8 mouse cellular contexts compared by ENCODE assay signal in the genomic region with DNA sequence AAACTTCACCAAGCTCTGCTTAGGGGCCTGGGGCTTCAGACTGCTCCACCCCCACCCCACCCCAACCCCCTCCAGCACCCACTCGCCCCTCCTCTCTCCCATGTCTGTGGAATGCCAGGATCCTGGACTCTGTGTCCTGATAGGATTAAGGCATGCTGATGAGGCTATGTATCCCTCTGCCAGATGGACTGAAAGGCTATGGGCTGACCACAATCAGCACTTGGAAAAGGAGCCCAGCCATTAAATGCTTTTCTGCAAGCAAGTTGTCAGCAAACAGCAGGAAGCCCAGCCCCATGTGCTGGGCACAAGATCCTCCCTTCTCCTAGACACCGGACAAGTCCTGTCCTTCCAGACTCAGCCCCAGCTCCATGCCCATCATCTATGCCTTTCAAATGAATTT.
DNase-seq lines count a peak whose midpoint lies in the region; ATAC-seq lines count a peak whose summit lies in the region.

No protein-coding gene starts in this region.

- H3K4me2 ChIP-seq in forebrain, embryonic 14.5 days (ENCODE audit: low read length): no peak overlapping the region
- no peak overlapping the region for H3K4me2 ChIP-seq in forebrain, embryonic 11.5 days (ENCODE audit: low read depth, low read length, severe bottlenecking)
- no peak overlapping the region for H3K4me2 ChIP-seq in heart, embryonic 13.5 days

- H3K27me3 ChIP-seq in forebrain, embryonic 14.5 days (replicated peaks; ENCODE audit: control insufficient read depth, insufficient read depth, low read length): no peaks in the 10 kb centered on the region
- H3K27me3 ChIP-seq in forebrain, embryonic 11.5 days (ENCODE audit: control insufficient read depth, insufficient read depth, low read length): no peaks in the 10 kb centered on the region
- H3K27me3 ChIP-seq in heart, embryonic 13.5 days (replicated peaks): no peaks in the 10 kb centered on the region

- peak; percentile 40 for DNase-seq in forebrain, embryonic 14.5 days (ENCODE audit: low spot score)
- no peak for DNase-seq in forebrain, embryonic 11.5 days (ENCODE audit: low spot score)
- peak; percentile 9 for DNase-seq in 3T3-L1 (ENCODE audit: low read depth, low spot score)
- peak; percentile 15 for DNase-seq in lung, postnatal 14 days
- no peak for DNase-seq in c-Kit-positive CD71-positive TER-119-positive erythroid progenitor cells, embryonic 14.5 days (ENCODE audit: low spot score)
- DNase-seq in adrenal gland, postnatal 14 days: no peak

- ATAC-seq in forebrain, embryonic 14.5 days: peak; percentile 38; the same call in 1 of the 2 replicates
- ATAC-seq in forebrain, embryonic 11.5 days (replicated peaks; ENCODE audit: low FRiP score): no peak
- no peak for ATAC-seq in heart, embryonic 13.5 days (ENCODE audit: extremely low read depth, insufficient number of reproducible peaks, low FRiP score, low TSS enrichment)
- ATAC-seq in erythroid progenitor cell, adult 5-6 weeks (replicated peaks; ENCODE audit: low FRiP score, poor library complexity, severe bottlenecking): no peak

- H3K36me3 ChIP-seq in forebrain, embryonic 14.5 days (ENCODE audit: control insufficient read depth, insufficient read depth, low read length): no peaks in the 10 kb centered on the region
- no peaks in the 10 kb centered on the region for H3K36me3 ChIP-seq in forebrain, embryonic 11.5 days (ENCODE audit: control insufficient read depth, insufficient read depth, low read length)
- H3K36me3 ChIP-seq in heart, embryonic 13.5 days: no peaks in the 10 kb centered on the region

- no peak overlapping the region for H3K27ac ChIP-seq in forebrain, embryonic 14.5 days (ENCODE audit: low read depth, low read length)
- H3K27ac ChIP-seq in forebrain, embryonic 11.5 days (ENCODE audit: low read depth, low read length): no peak overlapping the region
- H3K27ac ChIP-seq in heart, embryonic 13.5 days (replicated peaks): peak overlapping the region; percentile 85

- 18% methylated on average over 2 of the region's 2 CpGs for WGBS in forebrain, embryonic 14.5 days
- WGBS in forebrain, embryonic 11.5 days: 20% methylated on average over 2 of the region's 2 CpGs
- 25% methylated on average over 2 of the region's 2 CpGs for WGBS in heart, embryonic 13.5 days

- H3K9me3 ChIP-seq in forebrain, embryonic 14.5 days (replicated peaks; ENCODE audit: control insufficient read depth, low read length): no peaks in the 10 kb centered on the region
- no peaks in the 10 kb centered on the region for H3K9me3 ChIP-seq in forebrain, embryonic 11.5 days (ENCODE audit: control insufficient read depth, low read length)
- no peaks in the 10 kb centered on the region for H3K9me3 ChIP-seq in heart, embryonic 13.5 days

- no peak overlapping the region for H3K4me3 ChIP-seq in forebrain, embryonic 14.5 days (ENCODE audit: low read depth, low read length)
- H3K4me3 ChIP-seq in forebrain, embryonic 11.5 days (ENCODE audit: low read depth, low read length): no peak overlapping the region
- no peak overlapping the region for H3K4me3 ChIP-seq in heart, embryonic 13.5 days

- H3K4me1 ChIP-seq in forebrain, embryonic 14.5 days (ENCODE audit: control insufficient read depth, insufficient read depth, low read length): peaks cover 8% of the 10 kb centered on the region; the same call in 1 of the 2 replicates
- peaks cover 7% of the 10 kb centered on the region; the same call in 1 of the 2 replicates for H3K4me1 ChIP-seq in forebrain, embryonic 11.5 days (replicated peaks; ENCODE audit: control insufficient read depth, insufficient read depth, low read length)
- H3K4me1 ChIP-seq in heart, embryonic 13.5 days: peaks cover 42% of the 10 kb centered on the region

- H3K9ac ChIP-seq in forebrain, embryonic 14.5 days (ENCODE audit: low read length): no peak overlapping the region
- no peak overlapping the region for H3K9ac ChIP-seq in forebrain, embryonic 11.5 days (ENCODE audit: low read length)
- H3K9ac ChIP-seq in heart, embryonic 13.5 days: no peak overlapping the region

Comparison
In these comparisons a context has a peak if more than half of its experiments do, and no peak if none do; other contexts are left out.
1. DNase-seq: peak in forebrain, embryonic 14.5 days (single experiment), 3T3-L1 (single experiment) and lung, postnatal 14 days (single experiment); none in forebrain, embryonic 11.5 days (single experiment), c-Kit-positive CD71-positive TER-119-positive erythroid progenitor cells, embryonic 14.5 days (single experiment) and adrenal gland, postnatal 14 days (single experiment).